Mouse (Mus musculus): ENCODE results near the gene Slc38a4.

DNA sequence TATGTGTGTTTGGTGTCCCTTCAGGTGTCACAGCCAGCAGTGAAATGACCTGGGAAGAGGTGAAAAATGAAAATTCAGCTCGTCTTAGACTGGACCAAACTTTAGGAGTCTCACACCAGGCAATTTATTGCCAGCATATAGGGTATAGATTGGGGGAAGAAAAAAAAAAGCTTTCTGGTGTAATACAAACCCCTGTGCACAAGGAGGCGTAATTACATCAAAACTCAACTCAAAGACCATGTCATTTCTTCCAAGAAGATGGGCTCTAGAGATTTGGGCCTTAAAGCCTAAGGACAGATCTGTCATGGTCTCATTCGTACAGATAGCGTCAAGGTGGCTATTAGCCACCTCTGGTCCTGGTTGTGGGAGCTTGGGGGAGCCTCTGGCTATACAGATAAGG, 86.0 kb downstream of the Slc38a4 start:
- TF ChIP-seq CTCF (IDR thresholded peaks at IDR 0.05; ENCODE audit: control insufficient read depth, insufficient read depth, insufficient replicate concordance, low read depth, low read length) = no peak
- no peak for TF ChIP-seq POLR2A (IDR thresholded peaks at IDR 0.05; ENCODE audit: control insufficient read depth, low read depth, low read length)
